Mouse (Mus musculus): ENCODE data around the gene A1bg.

DNA sequence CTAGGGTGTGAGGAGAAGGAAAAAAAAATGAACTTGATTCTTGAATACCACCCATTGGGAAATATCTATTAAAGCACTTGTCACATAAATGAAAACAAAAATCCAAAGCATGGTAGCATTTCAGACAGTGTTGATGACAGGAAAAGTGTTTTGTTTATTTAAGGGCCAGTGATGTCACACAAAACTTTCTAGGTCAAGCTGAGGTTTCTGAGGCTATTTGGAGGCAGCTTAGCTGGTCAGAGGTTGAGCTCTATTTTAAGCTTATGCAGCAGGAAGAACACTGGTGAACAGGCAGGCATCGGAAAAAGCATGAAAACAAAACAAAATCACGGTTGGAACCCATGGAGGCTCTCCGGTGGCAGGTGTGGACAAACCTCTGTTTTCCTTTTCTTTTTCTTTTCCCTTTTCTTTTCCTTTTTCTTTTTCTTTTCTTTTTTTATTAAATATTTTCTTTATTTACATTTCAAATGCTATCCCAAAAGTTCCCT lies 29.8 kb downstream of the A1bg start:
- TF ChIP-seq CTCF (IDR thresholded peaks at IDR 0.05; ENCODE audit: low read depth, low read length), result no peak
- no peak for TF ChIP-seq POLR2A (IDR thresholded peaks at IDR 0.05; ENCODE audit: insufficient read depth, low read length)
- no peak for TF ChIP-seq EP300 (IDR thresholded peaks at IDR 0.05; ENCODE audit: insufficient read depth, low read depth, low read length)

Data from ES-Bruce4 (cell line).